Mouse (Mus musculus) right cerebral cortex, postnatal 10 days (tissue): ENCODE measurements at regions not wholly inside any gene's neighbourhood (a gene's known extent, or its start where the extent isn't known, plus 50 kb on each side); places are given as distances from the start of the nearest gene placed in this dataset.
A peak's percentile ranks its signal among the peaks of the same experiment; 100 is the strongest.

Experiments
- DNase-seq, 2 experiments: peaks; one replicate each; pipeline ENCODE4 v3.0.0; 2021; ENCODE audit warnings: low spot score in 2 of 2

- DNase-seq: no peak
Observed at GRCm38 (mm10) chr3:29890764-29891163, 657.0 kb downstream of the Mecom start.

DNA sequence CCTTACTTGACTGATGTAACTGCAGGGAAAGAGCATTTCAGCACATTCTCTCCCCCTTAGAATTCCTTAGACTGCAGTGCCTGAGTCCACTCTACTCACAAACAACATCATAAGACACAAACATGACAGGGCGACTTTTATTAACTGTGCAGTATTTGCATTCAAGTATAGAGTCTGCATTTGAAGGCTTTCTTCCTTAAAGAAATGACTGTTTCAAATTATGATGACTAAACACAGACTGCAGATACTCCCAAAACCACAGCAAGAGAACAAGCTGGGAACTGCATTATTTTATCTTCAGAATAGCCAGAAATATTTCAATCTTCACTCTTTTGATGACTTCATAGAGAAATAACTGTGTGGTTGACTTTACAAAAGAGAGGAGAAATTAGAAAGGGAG lies 657.5 kb downstream of the Mecom start:
- no peak for DNase-seq

DNA sequence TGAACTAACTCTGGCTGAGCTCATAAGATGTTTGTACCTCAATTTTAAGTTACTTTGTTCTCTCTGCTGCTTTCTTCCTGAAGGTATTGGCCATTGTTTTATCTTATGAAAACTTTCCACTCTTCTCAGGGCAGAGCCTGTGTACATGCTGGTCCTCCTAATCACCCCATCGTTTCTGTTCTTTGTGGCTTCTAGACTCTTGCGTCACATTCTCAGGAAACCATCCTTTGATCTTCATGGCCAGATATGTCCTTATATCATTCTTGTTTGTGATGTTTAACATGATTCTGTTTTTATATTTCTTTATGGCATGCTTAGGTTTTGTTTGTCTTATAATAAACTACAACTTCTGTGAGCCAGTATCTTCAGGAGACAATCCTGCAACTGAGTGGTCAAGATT lies 658.2 kb downstream of the Mecom start:
- DNase-seq: no peak

DNA sequence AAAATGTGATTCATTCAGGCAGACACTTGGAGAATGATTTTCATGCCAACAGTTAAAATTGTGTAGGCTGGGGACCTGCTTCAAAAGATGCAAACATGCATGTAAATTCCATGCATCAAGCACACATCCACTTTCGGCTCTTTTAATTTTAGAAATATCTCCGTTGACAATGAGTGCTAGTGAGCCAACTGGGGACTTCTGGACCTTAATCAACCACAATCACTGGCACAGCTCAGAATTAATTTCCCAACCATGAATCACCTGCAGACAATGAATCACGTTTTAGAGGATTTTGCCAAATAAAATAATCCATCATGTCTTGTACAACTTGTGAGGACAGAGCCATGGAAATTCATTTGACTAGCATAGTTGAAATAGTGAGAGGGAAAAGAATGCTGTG lies 667.8 kb downstream of the Mecom start:
- DNase-seq: no peak

- no peak for DNase-seq
Observed at GRCm38 (mm10) chr3:29875768-29876167, 672.0 kb downstream of the Mecom start.

GRCm38 (mm10) chr3:29862437-29862836 lies 685.4 kb downstream of the Mecom start:
- DNase-seq: no peak

GRCm38 (mm10) chr3:29852465-29852864 lies 695.3 kb downstream of the Mecom start:
- DNase-seq: no peak

- DNase-seq: no peak
Observed at GRCm38 (mm10) chr3:29835432-29835831, 712.4 kb downstream of the Mecom start.

GRCm38 (mm10) chr3:29834884-29835283 lies 712.9 kb downstream of the Mecom start:
- DNase-seq: peak; percentile 25 to 29

DNA sequence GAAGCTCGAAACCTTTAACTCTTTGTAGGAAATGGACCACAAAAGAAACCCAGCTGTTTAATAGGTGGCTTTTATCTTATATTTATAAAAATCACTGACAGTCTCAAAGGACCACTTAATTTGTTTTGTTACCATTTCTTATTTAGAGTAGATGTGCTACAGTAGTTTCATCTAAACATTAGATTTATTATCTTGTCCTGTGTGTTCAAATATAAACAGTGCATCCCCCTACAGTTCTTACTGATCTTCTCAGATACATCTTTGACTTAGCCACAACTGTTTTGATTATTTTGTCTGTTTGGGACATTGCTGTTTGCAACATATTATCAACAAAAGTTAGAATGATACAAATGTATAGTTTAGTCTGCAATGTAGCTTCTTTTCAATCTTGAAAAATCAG lies 716.5 kb downstream of the Mecom start:
- DNase-seq: no peak

DNA sequence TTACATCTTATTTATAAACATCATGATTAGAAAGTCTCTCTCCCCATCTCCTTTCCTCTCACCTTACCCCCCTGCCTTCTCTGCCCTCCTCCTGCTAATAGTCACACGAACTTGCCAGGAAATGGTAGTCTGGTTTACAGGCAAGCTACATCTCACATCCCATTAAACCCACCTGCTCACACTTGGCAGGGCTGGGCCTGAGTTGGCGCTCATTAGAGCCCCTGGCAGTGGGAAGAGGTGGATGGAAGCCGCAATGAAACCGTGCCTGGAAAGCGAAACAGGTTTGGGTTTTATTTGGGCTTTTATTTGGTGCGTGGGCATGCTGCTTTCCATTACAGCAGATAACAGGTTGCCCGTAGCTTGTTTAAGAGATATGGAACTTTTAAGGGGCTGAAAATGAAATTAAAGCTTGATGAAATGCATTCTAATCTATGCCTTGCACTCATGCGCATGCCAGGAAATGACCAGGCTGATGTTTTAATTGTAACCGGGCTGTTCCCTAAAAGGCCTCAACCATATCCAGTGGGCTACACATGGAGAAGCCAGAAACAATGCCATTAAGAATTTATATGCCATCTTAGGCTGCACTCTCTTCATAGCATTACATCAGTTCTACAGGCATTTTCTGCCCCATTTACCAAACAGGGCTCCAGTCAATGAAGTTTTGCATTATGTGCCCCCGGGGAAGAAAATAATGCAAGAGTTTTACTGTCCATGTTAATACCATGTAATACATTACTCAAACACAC lies 725.0 kb downstream of the Mecom start:
- DNase-seq: peak in 1 of 2 experiments; percentile 24

DNA sequence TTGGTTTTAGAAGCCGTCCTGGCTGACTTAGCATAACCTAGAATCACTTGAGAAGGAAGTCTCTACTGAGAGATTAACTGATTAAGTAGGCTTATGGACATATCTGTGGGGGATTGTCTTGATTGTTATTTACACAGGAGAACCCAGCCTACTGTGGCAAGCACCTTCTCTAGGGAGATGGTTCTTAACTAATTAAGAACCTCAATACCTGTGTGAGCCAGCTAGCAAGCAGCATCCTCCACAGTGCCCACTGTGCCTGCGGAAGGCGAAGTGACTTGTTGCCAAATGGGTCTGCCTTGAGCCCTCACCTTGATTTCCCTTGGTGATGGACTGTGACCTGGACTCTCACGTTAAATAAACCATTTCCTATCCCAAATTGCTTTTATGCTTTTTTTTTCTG lies 730.8 kb downstream of the Mecom start:
- DNase-seq: no peak

DNA sequence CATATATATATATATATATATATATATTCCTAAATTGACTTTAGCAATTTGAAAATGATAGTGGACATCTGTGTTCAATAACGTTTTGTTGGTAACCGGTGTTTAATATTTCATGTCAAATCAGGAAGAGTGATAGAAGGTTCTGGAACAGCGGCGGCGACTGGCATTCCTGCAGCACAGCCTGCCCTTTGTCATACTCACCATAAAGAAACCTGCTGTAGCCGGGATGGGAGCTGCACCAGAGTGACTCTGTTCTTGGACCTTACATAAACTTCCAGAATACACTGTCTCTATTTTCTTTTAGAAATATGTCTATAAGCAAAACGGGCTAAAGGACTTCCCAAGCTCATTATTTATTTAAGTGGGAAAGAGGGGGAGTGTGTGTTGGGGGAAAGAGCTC lies 731.5 kb downstream of the Egfem1 start:
- peak in 1 of 2 experiments; percentile 18 for DNase-seq

- DNase-seq: peak; percentile 25 to 33
Observed at GRCm38 (mm10) chr3:29812480-29813240, 730.8 kb downstream of the Egfem1 start.

- no peak for DNase-seq
Observed at GRCm38 (mm10) chr3:29806046-29806445, 724.2 kb downstream of the Egfem1 start.

DNA sequence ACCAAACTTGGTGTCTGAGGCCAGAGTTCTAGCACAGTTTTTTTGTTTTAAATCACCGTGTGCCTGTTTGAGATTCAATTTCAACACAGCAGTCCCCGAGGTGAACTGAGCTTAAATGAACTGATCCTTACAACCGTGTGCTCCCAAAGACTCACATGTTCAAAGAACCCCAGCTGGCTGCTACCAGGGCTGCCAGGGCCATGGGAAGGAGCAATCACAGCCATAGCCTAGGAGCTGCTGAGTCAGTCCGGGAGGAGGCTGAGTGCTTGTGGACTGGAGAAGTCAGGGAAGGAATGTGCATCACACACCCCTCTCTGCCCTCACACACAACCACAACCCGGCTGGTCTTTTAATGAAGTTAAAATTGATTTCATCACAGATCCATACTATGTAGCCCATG lies 721.6 kb downstream of the Egfem1 start:
- no peak for DNase-seq

DNA sequence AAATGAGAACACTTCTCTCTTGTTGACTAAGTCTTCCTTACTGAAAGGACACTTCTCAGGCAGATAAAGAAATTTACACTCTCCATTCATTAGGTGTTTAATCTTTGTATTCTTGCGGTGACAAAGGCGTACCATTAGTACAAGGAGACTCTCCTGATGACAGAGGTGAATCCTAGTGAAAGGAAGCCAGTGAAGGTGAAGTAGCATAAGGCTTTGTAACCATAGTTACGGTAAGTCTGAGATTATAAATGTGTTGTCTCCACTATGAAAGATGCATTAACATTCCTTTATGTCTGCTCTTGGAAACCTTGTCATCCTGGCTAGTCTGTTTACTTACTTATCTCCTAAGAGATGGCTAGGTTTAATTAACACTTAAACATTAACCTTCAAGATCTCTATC lies 719.3 kb downstream of the Egfem1 start:
- DNase-seq: no peak

- DNase-seq: no peak
Observed at GRCm38 (mm10) chr3:29774365-29774764, 692.5 kb downstream of the Egfem1 start.

DNA sequence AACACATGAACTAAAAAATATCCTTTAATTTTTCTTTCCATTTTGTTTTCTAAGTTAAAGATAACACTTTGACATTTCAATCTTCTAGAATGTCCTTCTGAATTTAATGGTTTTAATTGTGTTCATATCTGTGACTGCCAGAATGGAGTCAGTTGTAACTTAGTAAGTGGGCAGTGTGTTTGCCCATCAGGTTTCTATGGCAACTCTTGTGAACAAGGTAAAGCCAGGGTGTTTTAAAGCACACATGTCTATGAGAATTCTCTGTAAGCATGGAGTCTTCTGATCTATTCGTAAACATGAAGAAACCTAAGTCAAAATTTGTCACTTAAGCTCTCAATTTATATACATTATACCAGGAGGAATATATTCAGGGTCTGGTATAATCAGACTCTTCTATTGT lies 689.4 kb downstream of the Egfem1 start:
- DNase-seq: no peak

DNA sequence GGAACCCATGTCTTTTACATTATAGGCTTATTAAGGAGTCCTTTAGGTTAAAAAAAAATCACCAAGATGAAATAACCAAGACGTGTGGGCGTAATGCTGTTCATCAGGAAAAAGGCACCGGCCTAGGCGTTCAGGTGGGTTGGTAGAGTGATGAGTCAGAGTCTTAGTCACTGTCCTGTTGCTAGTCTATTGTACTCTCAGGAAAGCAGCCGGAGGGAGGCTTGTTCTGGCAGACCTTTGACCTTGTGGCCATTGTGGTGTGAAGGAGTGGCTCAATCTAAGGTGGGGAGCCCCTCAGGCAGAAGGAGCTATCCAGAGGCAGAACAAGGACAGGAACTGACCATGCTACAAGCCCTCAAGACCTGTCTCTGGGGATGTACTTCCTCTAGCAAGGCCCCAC lies 686.8 kb downstream of the Egfem1 start:
- DNase-seq: no peak

DNA sequence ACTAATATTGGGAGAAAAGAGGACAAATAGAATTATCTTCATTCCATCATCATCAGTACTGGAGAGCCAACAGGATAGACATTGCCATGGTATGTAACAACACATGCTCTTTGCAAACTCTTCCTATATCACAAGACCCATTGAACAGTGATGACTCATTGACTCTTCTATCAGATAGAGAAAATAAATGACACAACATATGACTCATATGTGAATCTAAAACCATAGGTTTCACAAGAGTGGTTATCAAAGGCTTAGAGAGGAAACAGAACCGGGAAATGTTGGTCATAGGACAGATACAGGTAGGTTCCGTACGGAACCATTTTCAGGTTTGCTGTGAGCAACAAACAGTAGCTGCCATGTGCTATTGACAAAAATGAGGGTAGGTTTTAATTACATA lies 682.2 kb downstream of the Egfem1 start:
- no peak for DNase-seq

GRCm38 (mm10) chr3:29757821-29758494 lies 676.1 kb downstream of the Egfem1 start:
- peak; percentile 26 to 29 for DNase-seq
